Mouse (Mus musculus): ENCODE measurements around the gene Tceal7.

DNA sequence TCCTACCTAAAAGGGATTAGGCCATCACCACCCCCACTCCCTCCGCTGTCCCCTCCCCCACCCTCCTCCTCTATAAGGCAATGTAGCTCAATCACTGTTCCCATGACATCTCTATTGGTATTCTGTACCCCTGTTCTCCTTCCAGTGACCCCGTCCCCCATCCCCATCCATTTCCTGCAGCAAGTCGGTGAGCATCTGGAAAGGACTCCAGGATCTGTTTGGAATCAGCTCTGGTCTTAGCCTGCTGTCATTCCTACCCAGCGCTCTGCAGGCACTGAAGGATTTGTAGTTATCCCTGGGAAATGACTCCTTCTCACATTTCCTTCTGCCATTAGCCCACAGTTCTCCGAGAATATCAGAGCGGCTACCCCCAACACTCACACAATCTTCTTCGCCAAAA lies 11.3 kb upstream of the Tceal7 start:
- TF ChIP-seq CTCF (IDR thresholded peaks at IDR 0.05; ENCODE audit: low read depth, low read length) (no peak), GATA2 (IDR thresholded peaks at IDR 0.05; ENCODE audit: borderline replicate concordance, low read depth, low read length) (no peak), GATA1 (IDR thresholded peaks at IDR 0.05; ENCODE audit: borderline replicate concordance, low read length) (no peak), POLR2AphosphoS5 (IDR thresholded peaks at IDR 0.05; ENCODE audit: insufficient replicate concordance, low read depth, low read length) (no peak)

Measured in G1E (cell line).